Mouse (Mus musculus): Measurements from ENCODE around the gene Gnpat.

Gene Gnpat

GRCm38 (mm10) chr8:124897386-124898250 is 34.8 kb downstream of the Gnpat start, which contains the start of the genes Exoc8 and Sprtn:
Gene Exoc8 (minus strand): TSS chr8:124897705.
Gene Sprtn (plus strand): TSS chr8:124897886.
- no peaks in the 10 kb centered on the region for H3K9me3 ChIP-seq (ENCODE audit: low read length)
- TF ChIP-seq CTCF (conservative IDR thresholded peaks at IDR 0.05; ENCODE audit: low read length) (no peak), NANOG (IDR thresholded peaks at IDR 0.05; ENCODE audit: borderline replicate concordance, low read length) (no peak), POU5F1 (IDR thresholded peaks at IDR 0.05; ENCODE audit: borderline replicate concordance, low read length) (no peak)
- H3K36me3 ChIP-seq (ENCODE audit: insufficient read depth, low read length): peaks cover 78% of the 10 kb centered on the region
- H3K27me3 ChIP-seq (ENCODE audit: insufficient read depth, low read length): no peaks in the 10 kb centered on the region
- H3K4me1 ChIP-seq (replicated peaks; ENCODE audit: low read depth, low read length): peaks cover 43% of the 10 kb centered on the region
- H3K4me3 ChIP-seq (replicated peaks; ENCODE audit: low read length): peak within 1 kb of the TSS; percentile 94

- Histone ChIP-seq H3K4me3 (replicated peaks; ENCODE audit: low read length) (peak overlapping the region; percentile 94), H3K36me3 (ENCODE audit: insufficient read depth, low read length) (peaks cover 78% of the 10 kb centered on the region), H3K9me3 (ENCODE audit: low read length) (no peaks in the 10 kb centered on the region), H3K27me3 (ENCODE audit: insufficient read depth, low read length) (no peaks in the 10 kb centered on the region), H3K4me1 (replicated peaks; ENCODE audit: low read depth, low read length) (peaks cover 50% of the 10 kb centered on the region)
- TF ChIP-seq CTCF (conservative IDR thresholded peaks at IDR 0.05; ENCODE audit: low read length) (no peak), NANOG (IDR thresholded peaks at IDR 0.05; ENCODE audit: borderline replicate concordance, low read length) (no peak), POU5F1 (IDR thresholded peaks at IDR 0.05; ENCODE audit: borderline replicate concordance, low read length) (no peak)
Measured at GRCm38 (mm10) chr8:124898251-124898905, 35.5 kb downstream of the Gnpat start.

- peaks cover 34% of the 10 kb centered on the region for H3K4me1 ChIP-seq (replicated peaks; ENCODE audit: low read depth, low read length)
- no peak overlapping the region for H3K4me3 ChIP-seq (replicated peaks; ENCODE audit: low read length)
- TF ChIP-seq POU5F1 (IDR thresholded peaks at IDR 0.05; ENCODE audit: borderline replicate concordance, low read length) (no peak), CTCF (conservative IDR thresholded peaks at IDR 0.05; ENCODE audit: low read length) (no peak), NANOG (IDR thresholded peaks at IDR 0.05; ENCODE audit: borderline replicate concordance, low read length) (no peak)
- no peaks in the 10 kb centered on the region for H3K9me3 ChIP-seq (ENCODE audit: low read length)
- peaks cover 92% of the 10 kb centered on the region for H3K36me3 ChIP-seq (ENCODE audit: insufficient read depth, low read length)
- no peaks in the 10 kb centered on the region for H3K27me3 ChIP-seq (ENCODE audit: insufficient read depth, low read length)
Measured at GRCm38 (mm10) chr8:124903198-124903597, 40.4 kb downstream of the Gnpat start.

- Histone ChIP-seq H3K4me3 (replicated peaks; ENCODE audit: low read length) (no peak overlapping the region), H3K27me3 (ENCODE audit: insufficient read depth, low read length) (no peaks in the 10 kb centered on the region), H3K36me3 (ENCODE audit: insufficient read depth, low read length) (peaks cover 94% of the 10 kb centered on the region), H3K4me1 (replicated peaks; ENCODE audit: low read depth, low read length) (peaks cover 23% of the 10 kb centered on the region), H3K9me3 (ENCODE audit: low read length) (no peaks in the 10 kb centered on the region)
- TF ChIP-seq NANOG (IDR thresholded peaks at IDR 0.05; ENCODE audit: borderline replicate concordance, low read length) (no peak), POU5F1 (IDR thresholded peaks at IDR 0.05; ENCODE audit: borderline replicate concordance, low read length) (no peak)
Measured at GRCm38 (mm10) chr8:124905482-124905881, 42.6 kb downstream of the Gnpat start.

GRCm38 (mm10) chr8:124909936-124910335 is 47.1 kb downstream of the Gnpat start:
- H3K9me3 ChIP-seq (ENCODE audit: low read length): no peaks in the 10 kb centered on the region
- peaks cover 96% of the 10 kb centered on the region for H3K36me3 ChIP-seq (ENCODE audit: insufficient read depth, low read length)
- H3K27me3 ChIP-seq (ENCODE audit: insufficient read depth, low read length): no peaks in the 10 kb centered on the region
- H3K4me1 ChIP-seq (replicated peaks; ENCODE audit: low read depth, low read length): peaks cover 29% of the 10 kb centered on the region
- no peak overlapping the region for H3K4me3 ChIP-seq (replicated peaks; ENCODE audit: low read length)
- TF ChIP-seq POU5F1 (IDR thresholded peaks at IDR 0.05; ENCODE audit: borderline replicate concordance, low read length) (no peak), NANOG (IDR thresholded peaks at IDR 0.05; ENCODE audit: borderline replicate concordance, low read length) (no peak), CTCF (conservative IDR thresholded peaks at IDR 0.05; ENCODE audit: low read length) (no peak)

GRCm38 (mm10) chr8:124910349-124910748 is 47.5 kb downstream of the Gnpat start:
- H3K36me3 ChIP-seq (ENCODE audit: insufficient read depth, low read length): peaks cover 97% of the 10 kb centered on the region

GRCm38 (mm10) chr8:124911938-124912872 is 49.4 kb downstream of the Gnpat start:
- H3K4me3 ChIP-seq (replicated peaks; ENCODE audit: low read length): no peak overlapping the region
- TF ChIP-seq POU5F1 (IDR thresholded peaks at IDR 0.05; ENCODE audit: borderline replicate concordance, low read length) (no peak), CTCF (conservative IDR thresholded peaks at IDR 0.05; ENCODE audit: low read length) (no peak), NANOG (IDR thresholded peaks at IDR 0.05; ENCODE audit: borderline replicate concordance, low read length) (no peak)
- peaks cover 88% of the 10 kb centered on the region for H3K36me3 ChIP-seq (ENCODE audit: insufficient read depth, low read length)
- H3K4me1 ChIP-seq (replicated peaks; ENCODE audit: low read depth, low read length): peaks cover 34% of the 10 kb centered on the region
- no peaks in the 10 kb centered on the region for H3K27me3 ChIP-seq (ENCODE audit: insufficient read depth, low read length)
- no peaks in the 10 kb centered on the region for H3K9me3 ChIP-seq (ENCODE audit: low read length)

More at GRCm38 (mm10) chr8:124910349-124910748, 47.5 kb downstream of the Gnpat start:
- Histone ChIP-seq H3K4me1 (replicated peaks; ENCODE audit: low read depth, low read length) (peaks cover 29% of the 10 kb centered on the region), H3K27me3 (ENCODE audit: insufficient read depth, low read length) (no peaks in the 10 kb centered on the region), H3K4me3 (replicated peaks; ENCODE audit: low read length) (no peak overlapping the region), H3K9me3 (ENCODE audit: low read length) (no peaks in the 10 kb centered on the region)
- no peak for TF ChIP-seq NANOG (IDR thresholded peaks at IDR 0.05; ENCODE audit: borderline replicate concordance, low read length)
- TF ChIP-seq CTCF (conservative IDR thresholded peaks at IDR 0.05; ENCODE audit: low read length): no peak
- no peak for TF ChIP-seq POU5F1 (IDR thresholded peaks at IDR 0.05; ENCODE audit: borderline replicate concordance, low read length)
